Mouse (Mus musculus) gastrocnemius, postnatal 25 days (tissue): Measurements from ENCODE around the gene Kcna6. TPM values are rescaled to one million over a fixed set of nuclear protein-coding genes. Genes with fewer than 3 reads are reported as not detected.

Source experiments
- DNase-seq: peaks from one replicate; pipeline ENCODE4 v3.0.0; 2022
- total RNA-seq, 2 experiments: library from RNA; stranded (reverse); gene quantifications; 1 replicate in 1 of 2; 2 replicates in 1 of 2; pipeline ENCODE4 v1.2.3; 2021

Gene Kcna6
- total RNA-seq, 2 experiments from 2014 or later, result 0.49 to 0.86 TPM

- no peak for DNase-seq
Observed at GRCm38 (mm10) chr6:126735806-126736205, 4.7 kb downstream of the Kcna6 start.

GRCm38 (mm10) chr6:126732645-126733044 lies 7.8 kb downstream of the Kcna6 start:
- DNase-seq, result no peak

GRCm38 (mm10) chr6:126728803-126729202 lies 11.7 kb downstream of the Kcna6 start:
- DNase-seq, result no peak

GRCm38 (mm10) chr6:126718423-126719087 lies 21.9 kb downstream of the Kcna6 start:
- DNase-seq, result no peak

GRCm38 (mm10) chr6:126712531-126712930 lies 27.9 kb downstream of the Kcna6 start:
- no peak for DNase-seq

GRCm38 (mm10) chr6:126705936-126706335 lies 34.5 kb downstream of the Kcna6 start:
- no peak for DNase-seq

GRCm38 (mm10) chr6:126704430-126704829 lies 36.0 kb downstream of the Kcna6 start:
- DNase-seq, result no peak

GRCm38 (mm10) chr6:126702116-126702515 lies 38.4 kb downstream of the Kcna6 start:
- peak; percentile 38 for DNase-seq

GRCm38 (mm10) chr6:126701196-126701595 lies 39.3 kb downstream of the Kcna6 start:
- no peak for DNase-seq

GRCm38 (mm10) chr6:126699995-126700394 lies 40.5 kb downstream of the Kcna6 start:
- no peak for DNase-seq

- no peak for DNase-seq
Observed at GRCm38 (mm10) chr6:126687120-126687519, 53.4 kb downstream of the Kcna6 start.

- DNase-seq, result no peak
Observed at GRCm38 (mm10) chr6:126685135-126685534, 55.3 kb downstream of the Kcna6 start.

- no peak for DNase-seq
Observed at GRCm38 (mm10) chr6:126678961-126679360, 61.5 kb downstream of the Kcna6 start.

- no peak for DNase-seq
Observed at GRCm38 (mm10) chr6:126667001-126667400, 73.5 kb downstream of the Kcna6 start.

- no peak for DNase-seq
Observed at GRCm38 (mm10) chr6:126666091-126666490, 74.4 kb downstream of the Kcna6 start.

GRCm38 (mm10) chr6:126664569-126664968 lies 75.9 kb downstream of the Kcna6 start:
- no peak for DNase-seq

Other genes with a start within 250 kb of the Kcna6 start
- gene Kcna5, start 205.3 kb downstream of the Kcna6 start, total RNA-seq, result 1 to 10 TPM; 3.1 to 3.7 TPM
- gene Kcna1, start 94.3 kb downstream of the Kcna6 start, total RNA-seq, result 1 to 10 TPM; 2.2 to 2.6 TPM
- gene Ndufa9, start 108.5 kb upstream of the Kcna6 start, total RNA-seq, result 100 to 1,000 TPM; 327 to 356 TPM
- not detected for gene Akap3, start 112.4 kb upstream of the Kcna6 start, total RNA-seq
- gene Dyrk4, start 181.2 kb upstream of the Kcna6 start, total RNA-seq, result not detected
- under 1 TPM; 0.74 to 0.78 TPM for gene Rad51ap1, start 198.9 kb upstream of the Kcna6 start, total RNA-seq
- gene D6Wsu163e, start 199.3 kb upstream of the Kcna6 start, total RNA-seq, result 1 to 10 TPM; 9.0 to 9.4 TPM